Mouse (Mus musculus) MEL (cell line): ENCODE results near the gene Tfpt. TPM values are rescaled to one million over a fixed set of nuclear protein-coding genes. Genes with fewer than 3 reads are reported as not detected.
A peak's percentile ranks its signal among the peaks of the same experiment; 100 is the strongest.

ENCODE experiments used
- DNase-seq: peaks from one replicate; pipeline ENCODE4 v3.0.0; 2011; ENCODE audit warnings: low read depth, low spot score
- H3K27ac ChIP-seq: 2 replicates; pipeline ENCODE4 v1.5.1; 2012; ENCODE audit warnings: low read depth, mild to moderate bottlenecking, control low read depth, low read length, moderate library complexity; ENCODE audit not compliant: control insufficient read depth
- H3K27me3 ChIP-seq, 2 experiments: fragments of 150-350 bp in 1 of 2; sonication (generic) in 1 of 2; 2 replicates each; pipeline ENCODE4 v1.6.1; 2012; ENCODE audit warnings: low read length in 2 of 2, mild to moderate bottlenecking in 2 of 2, improper control_type of control experiment in 1 of 2, moderate library complexity in 1 of 2; ENCODE audit not compliant: insufficient read depth in 2 of 2, control insufficient read depth in 1 of 2
- H3K36me3 ChIP-seq, 2 experiments: 2 replicates each; pipeline ENCODE4 v1.6.1; 2012 to 2014; ENCODE audit warnings: low read length in 2 of 2, improper control_type of control experiment in 1 of 2, inconsistent platforms in 1 of 2, mild to moderate bottlenecking in 1 of 2; ENCODE audit not compliant: insufficient read depth in 2 of 2, control insufficient read depth in 1 of 2
- H3K4me1 ChIP-seq, 2 experiments: fragments of 150-350 bp in 1 of 2; sonication (generic) in 1 of 2; 2 replicates each; pipeline ENCODE4 v1.6.1; 2012; ENCODE audit warnings: low read length in 2 of 2, improper control_type of control experiment in 1 of 2, mild to moderate bottlenecking in 1 of 2; ENCODE audit not compliant: insufficient read depth in 2 of 2, control insufficient read depth in 1 of 2
- H3K4me3 ChIP-seq, 2 experiments: fragments of 150-350 bp in 1 of 2; sonication (generic) in 1 of 2; 2 replicates each; pipeline ENCODE4 v1.5.1; 2012; ENCODE audit warnings: low read depth in 2 of 2, low read length in 2 of 2, mild to moderate bottlenecking in 2 of 2, moderate library complexity in 2 of 2, control low read depth in 1 of 2, improper control_type of control experiment in 1 of 2; ENCODE audit not compliant: control insufficient read depth in 1 of 2, insufficient read depth in 1 of 2
- H3K79me2 ChIP-seq: 2 replicates; pipeline ENCODE4 v1.6.1; 2012; ENCODE audit warnings: mild to moderate bottlenecking, low read length, moderate library complexity; ENCODE audit not compliant: control insufficient read depth, poor library complexity, insufficient read depth
- H3K9ac ChIP-seq: 2 replicates; pipeline ENCODE4 v1.6.1; 2012; ENCODE audit warnings: low read depth, mild to moderate bottlenecking, control low read depth, low read length, moderate library complexity; ENCODE audit not compliant: control insufficient read depth, poor library complexity, severe bottlenecking
- H3K9me3 ChIP-seq: fragments of 150-350 bp; sonication (generic); replicated peaks from 2 replicates; pipeline ENCODE4 v1.6.1; 2012; ENCODE audit warnings: mild to moderate bottlenecking, low read length, improper control_type of control experiment, moderate library complexity; ENCODE audit not compliant: insufficient read depth
- BHLHE40 ChIP-seq: IDR thresholded peaks from 2 replicates; pipeline ENCODE4 v1.6.1; 2012; ENCODE audit warnings: low read depth, mild to moderate bottlenecking, inconsistent platforms, low read length, improper control_type of control experiment, borderline replicate concordance
- CHD1 ChIP-seq: IDR thresholded peaks from 2 replicates; pipeline ENCODE4 v1.6.1; 2012; ENCODE audit warnings: low read depth, mild to moderate bottlenecking, inconsistent platforms, low read length, improper control_type of control experiment
- CHD2 ChIP-seq: IDR thresholded peaks from 2 replicates; pipeline ENCODE4 v1.6.1; 2011; ENCODE audit warnings: low read length, improper control_type of control experiment
- E2F4 ChIP-seq: IDR thresholded peaks from 2 replicates; pipeline ENCODE4 v1.6.1; 2011; ENCODE audit warnings: low read depth, low read length, improper control_type of control experiment, borderline replicate concordance
- ELF1 ChIP-seq: IDR thresholded peaks from 2 replicates; pipeline ENCODE4 v1.6.1; 2014; ENCODE audit warnings: low read depth, mild to moderate bottlenecking, inconsistent platforms, low read length, improper control_type of control experiment, moderate library complexity
- EP300 ChIP-seq, 2 experiments: IDR thresholded peaks; 2 replicates each; pipeline ENCODE4 v1.6.1; 2011; ENCODE audit warnings: improper control_type of control experiment in 2 of 2, low read length in 2 of 2, low read depth in 1 of 2, mild to moderate bottlenecking in 1 of 2
- ETS1 ChIP-seq: IDR thresholded peaks from 2 replicates; pipeline ENCODE4 v1.6.1; 2012; ENCODE audit warnings: low read depth, mild to moderate bottlenecking, inconsistent platforms, low read length, improper control_type of control experiment, moderate library complexity
- HCFC1 ChIP-seq: IDR thresholded peaks from 2 replicates; pipeline ENCODE4 v1.6.1; 2012; ENCODE audit warnings: low read depth, mild to moderate bottlenecking, inconsistent platforms, low read length, improper control_type of control experiment, moderate library complexity
- MAFK ChIP-seq: IDR thresholded peaks from 2 replicates; pipeline ENCODE4 v1.6.1; 2011; ENCODE audit warnings: low read depth, mild to moderate bottlenecking, low read length, improper control_type of control experiment, borderline replicate concordance
- MAX ChIP-seq: IDR thresholded peaks from 2 replicates; pipeline ENCODE4 v1.6.1; 2011; ENCODE audit warnings: low read length, improper control_type of control experiment
- MAZ ChIP-seq: IDR thresholded peaks from 2 replicates; pipeline ENCODE4 v1.6.1; 2012; ENCODE audit warnings: low read depth, mild to moderate bottlenecking, inconsistent platforms, low read length, improper control_type of control experiment
- MYB ChIP-seq: IDR thresholded peaks from 2 replicates; pipeline ENCODE4 v1.6.1; 2011; ENCODE audit warnings: mild to moderate bottlenecking, low read depth, low read length, improper control_type of control experiment
- MYC ChIP-seq: IDR thresholded peaks from 2 replicates; pipeline ENCODE4 v1.6.1; 2011; ENCODE audit warnings: low read depth, mild to moderate bottlenecking, low read length, improper control_type of control experiment, moderate library complexity
- NRF1 ChIP-seq: IDR thresholded peaks from 2 replicates; pipeline ENCODE4 v1.6.1; 2014; ENCODE audit warnings: low read depth, mild to moderate bottlenecking, inconsistent platforms, low read length, improper control_type of control experiment, moderate library complexity; ENCODE audit not compliant: poor library complexity, insufficient read depth, severe bottlenecking
- POLR2A ChIP-seq, 2 experiments: IDR thresholded peaks; 2 replicates each; pipeline ENCODE4 v1.6.1; 2011 to 2012; ENCODE audit warnings: low read length in 2 of 2, mild to moderate bottlenecking in 2 of 2, control low read depth in 1 of 2, improper control_type of control experiment in 1 of 2, low read depth in 1 of 2, moderate library complexity in 1 of 2; ENCODE audit not compliant: control insufficient read depth in 1 of 2, insufficient read depth in 1 of 2, poor library complexity in 1 of 2
- RCOR1 ChIP-seq: IDR thresholded peaks from 2 replicates; pipeline ENCODE4 v1.6.1; 2012; ENCODE audit warnings: low read depth, mild to moderate bottlenecking, inconsistent platforms, low read length, improper control_type of control experiment
- SIN3A ChIP-seq: IDR thresholded peaks from 2 replicates; pipeline ENCODE4 v1.6.1; 2012; ENCODE audit warnings: low read length, improper control_type of control experiment, inconsistent platforms
- TBP ChIP-seq: IDR thresholded peaks from 2 replicates; pipeline ENCODE4 v1.8.0; 2011; ENCODE audit warnings: low read depth, low read length, improper control_type of control experiment
- UBTF ChIP-seq: IDR thresholded peaks from 2 replicates; pipeline ENCODE4 v1.6.1; 2012; ENCODE audit warnings: low read depth, mild to moderate bottlenecking, inconsistent platforms, low read length, improper control_type of control experiment, moderate library complexity, borderline replicate concordance; ENCODE audit not compliant: insufficient read depth
- USF1 ChIP-seq: IDR thresholded peaks from 2 replicates; pipeline ENCODE4 v1.6.1; 2014; ENCODE audit warnings: low read depth, mild to moderate bottlenecking, inconsistent platforms, low read length, improper control_type of control experiment, moderate library complexity
- USF2 ChIP-seq, 2 experiments: IDR thresholded peaks; 2 replicates each; pipeline ENCODE4 v1.6.1; 2011 to 2012; ENCODE audit warnings: improper control_type of control experiment in 2 of 2, low read length in 2 of 2, borderline replicate concordance in 1 of 2, inconsistent platforms in 1 of 2, low read depth in 1 of 2, mild to moderate bottlenecking in 1 of 2; ENCODE audit not compliant: insufficient read depth in 1 of 2
- ZC3H11A ChIP-seq: IDR thresholded peaks from 2 replicates; pipeline ENCODE4 v1.6.1; 2012; ENCODE audit warnings: low read depth, mild to moderate bottlenecking, inconsistent platforms, low read length, improper control_type of control experiment
- ZKSCAN1 ChIP-seq: IDR thresholded peaks from 2 replicates; pipeline ENCODE4 v1.6.1; 2012; ENCODE audit warnings: low read depth, mild to moderate bottlenecking, inconsistent platforms, low read length, improper control_type of control experiment, moderate library complexity
- polyA plus RNA-seq, 2 experiments: library from polyadenylated mRNA; stranded (reverse) in 1 of 2; unstranded in 1 of 2; fragments of >175 nt in 1 of 2; fragments of >200 nt in 1 of 2; gene quantifications; 2 replicates each; pipeline versions ENCODE4 v1.2.1 to v1.2.4; 2012; ENCODE audit warnings: low replicate concordance in 2 of 2, low read depth in 1 of 2; ENCODE audit not compliant: insufficient read length in 2 of 2, insufficient read depth in 1 of 2, missing spikeins in 1 of 2
- total RNA-seq: library from RNA; depleted of rRNA; stranded (reverse); fragments of 300-350 nt; gene quantifications from 2 replicates; pipeline ENCODE4 v1.2.3, GENCODE M21; 2012

Tfpt gene
- total and polyA plus RNA-seq, 3 experiments = 42.4 to 50.0 TPM; not detected in 1

- peaks cover 2 to 21% of the 10 kb centered on the region in 2 experiments for H3K4me1 ChIP-seq
- peaks cover 7% of the 10 kb centered on the region for H3K79me2 ChIP-seq
- no peak within 1 kb of the TSS for H3K27ac ChIP-seq
- peaks cover 2 to 9% of the 10 kb centered on the region in 2 experiments; a peak in 3 of 4 replicates for H3K36me3 ChIP-seq
- no peaks in the 10 kb centered on the region for H3K27me3 ChIP-seq
- H3K9ac ChIP-seq = peak within 1 kb of the TSS; percentile 33
- H3K9me3 ChIP-seq = no peaks in the 10 kb centered on the region
- no peak for DNase-seq
- TF ChIP-seq USF1 = no peak
- no peak for TF ChIP-seq NRF1
- TF ChIP-seq ETS1 = no peak
- TF ChIP-seq CHD2 = no peak
- no peak for TF ChIP-seq BHLHE40
- TF ChIP-seq CHD1 = no peak
- TF ChIP-seq POLR2A (IDR thresholded peaks at IDR 0.05; ENCODE audit: control insufficient read depth in 1 of 2, insufficient read depth in 1 of 2, low read depth in 1 of 2, low read length in 2 of 2, poor library complexity in 1 of 2) = no peak
- no peak for TF ChIP-seq ZKSCAN1
- no peak for TF ChIP-seq ZC3H11A
- no peak for TF ChIP-seq MAX
- TF ChIP-seq MYC = no peak
- TF ChIP-seq RCOR1 = no peak
- TF ChIP-seq MAFK = no peak
- no peak for TF ChIP-seq USF2 (IDR thresholded peaks at IDR 0.05; ENCODE audit: borderline replicate concordance in 1 of 2, insufficient read depth in 1 of 2, low read depth in 1 of 2, low read length in 2 of 2)
- TF ChIP-seq MAZ = no peak
- TF ChIP-seq HCFC1 = no peak
- TF ChIP-seq TBP = no peak
- H3K4me3 ChIP-seq = peak within 1 kb of the TSS; percentile 46 to 85
Observed at GRCm38 (mm10) chr7:3616057-3616388, 13.7 kb downstream of the Tfpt start, which contains the start of gene Oscar. Gene Oscar, minus strand, starts transcription at chr7:3616157.

GRCm38 (mm10) chr7:3614021-3614420 lies 15.7 kb downstream of the Tfpt start:
- H3K27me3 ChIP-seq = no peaks in the 10 kb centered on the region
- peak in 1 of 2 experiments; percentile 35; a peak in 1 of 4 replicates for TF ChIP-seq EP300 (IDR thresholded peaks at IDR 0.05; ENCODE audit: low read depth in 1 of 2, low read length in 2 of 2)
- 0 out of 2 replicates have a peak, but pooled peaks have one; percentile 24 for TF ChIP-seq SIN3A
- no peak for TF ChIP-seq MAX
- TF ChIP-seq ELF1 = no peak
- TF ChIP-seq MYC = peak; percentile 26; the same call in 1 of the 2 replicates
- no peak for TF ChIP-seq MYB
- no peak for TF ChIP-seq UBTF
- TF ChIP-seq E2F4 = no peak
- H3K9me3 ChIP-seq = no peaks in the 10 kb centered on the region
- H3K4me1 ChIP-seq = peaks cover 2 to 21% of the 10 kb centered on the region in 2 experiments
- H3K4me3 ChIP-seq = no peak overlapping the region
- H3K9ac ChIP-seq = no peak overlapping the region
- peaks cover 0 to 9% of the 10 kb centered on the region in 2 experiments; a peak in 2 of 4 replicates for H3K36me3 ChIP-seq
- H3K79me2 ChIP-seq = peaks cover 7% of the 10 kb centered on the region
- peak; percentile 74 for DNase-seq
- no peak overlapping the region for H3K27ac ChIP-seq
